Mouse (Mus musculus): ENCODE data around the gene Pigk. TPM values are rescaled to one million over a fixed set of nuclear protein-coding genes. Genes with fewer than 3 reads are reported as not detected.

Gene Pigk
- polyA plus RNA-seq, 1 experiment = 0.65 TPM

DNA sequence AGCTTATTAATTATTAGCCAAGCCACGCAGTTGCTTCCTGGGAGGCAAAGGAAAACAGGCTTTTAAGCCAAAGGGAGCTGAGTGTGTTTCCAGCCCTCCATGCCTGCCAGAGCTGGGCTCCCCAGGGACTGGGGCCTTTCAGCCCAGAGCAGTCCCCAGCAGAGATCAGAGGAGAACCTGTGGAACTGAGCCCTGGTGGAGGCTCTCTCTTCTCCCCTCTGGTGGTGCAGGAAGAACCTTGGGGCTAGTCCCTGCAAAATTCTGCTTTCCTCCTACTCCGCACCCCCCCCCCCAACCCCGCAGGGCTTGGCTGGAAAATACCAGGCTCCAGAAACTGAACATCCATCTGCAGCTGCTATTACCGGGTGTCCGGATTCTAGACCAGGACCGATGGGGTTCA is 266.5 kb downstream of the Pigk start:
- peaks cover 56% of the 10 kb centered on the region for H3K27me3 ChIP-seq (ENCODE audit: control insufficient read depth)
- H3K4me3 ChIP-seq (replicated peaks) = no peak overlapping the region
- peaks cover 6% of the 10 kb centered on the region for H3K4me1 ChIP-seq (ENCODE audit: control insufficient read depth)
- H3K36me3 ChIP-seq (ENCODE audit: control insufficient read depth) = no peaks in the 10 kb centered on the region
- TF ChIP-seq GATA1 (IDR thresholded peaks at IDR 0.05; ENCODE audit: low read length) (no peak), TAL1 (IDR thresholded peaks at IDR 0.05; ENCODE audit: low read length) (no peak)
- no peaks in the 10 kb centered on the region; the same call in 1 of the 2 replicates for H3K9me3 ChIP-seq (ENCODE audit: control insufficient read depth, low read length)

DNA sequence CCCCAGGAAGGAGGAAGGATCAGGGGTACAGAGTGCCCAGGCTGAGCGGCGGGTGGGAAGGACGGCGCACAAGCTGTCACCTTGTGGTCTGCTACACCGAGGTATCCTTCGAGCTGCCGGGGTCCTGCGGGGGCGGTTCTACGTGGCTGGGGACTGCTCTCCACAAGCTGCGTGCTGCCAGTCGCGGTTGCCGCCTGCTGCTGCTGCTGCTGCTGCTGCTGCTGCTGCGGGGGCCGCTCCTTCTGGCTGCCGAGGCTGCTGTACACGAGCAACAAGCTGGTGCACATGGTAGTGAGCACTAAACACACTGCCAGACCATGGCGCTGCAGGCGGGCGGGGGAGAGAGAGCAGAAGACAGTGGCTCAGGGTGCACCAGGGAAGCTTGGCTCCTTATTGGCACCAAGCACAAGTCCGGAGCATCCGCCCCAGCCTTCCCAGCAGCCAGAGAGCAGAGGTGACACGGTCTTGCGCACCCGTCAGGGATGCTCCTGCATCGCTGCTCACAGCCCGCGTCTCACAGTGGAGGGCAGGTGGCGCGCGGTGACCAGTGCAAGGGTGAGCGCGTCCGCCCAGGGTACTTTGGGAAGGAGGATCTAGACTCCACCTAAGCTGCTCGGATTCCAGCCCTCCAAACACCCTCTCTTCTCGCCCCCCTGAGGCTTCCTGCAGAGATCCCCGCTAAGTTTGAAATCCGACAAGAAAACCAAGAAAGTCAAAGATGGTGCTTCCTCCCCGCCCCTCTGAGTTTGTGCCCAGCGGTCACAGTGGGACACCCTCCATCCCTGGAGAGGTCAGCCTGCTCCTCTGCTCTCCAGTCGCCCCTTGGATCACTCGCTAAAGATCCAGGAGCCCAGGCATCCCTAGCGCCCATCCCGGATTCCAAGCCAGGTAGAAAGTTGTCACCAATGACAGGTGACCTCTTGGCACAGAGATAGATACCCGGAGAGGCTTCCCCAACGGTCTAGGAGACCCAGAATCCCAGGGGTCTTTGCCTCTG is 267.4 kb downstream of the Pigk start:
- Histone ChIP-seq H3K4me1 (ENCODE audit: control insufficient read depth) (peaks cover 6% of the 10 kb centered on the region), H3K36me3 (ENCODE audit: control insufficient read depth) (no peaks in the 10 kb centered on the region), H3K4me3 (replicated peaks) (no peak overlapping the region), H3K27me3 (ENCODE audit: control insufficient read depth) (peaks cover 56% of the 10 kb centered on the region), H3K9me3 (ENCODE audit: control insufficient read depth, low read length) (no peaks in the 10 kb centered on the region; the same call in 1 of the 2 replicates)
- TF ChIP-seq GATA1 (IDR thresholded peaks at IDR 0.05; ENCODE audit: low read length) (no peak), TAL1 (IDR thresholded peaks at IDR 0.05; ENCODE audit: low read length) (no peak)

- TF ChIP-seq GATA1 (IDR thresholded peaks at IDR 0.05; ENCODE audit: low read length) (no peak), TAL1 (IDR thresholded peaks at IDR 0.05; ENCODE audit: low read length) (no peak)
- Histone ChIP-seq H3K27me3 (ENCODE audit: control insufficient read depth) (peaks cover 56% of the 10 kb centered on the region), H3K4me3 (replicated peaks) (no peak within 1 kb of the TSS), H3K9me3 (ENCODE audit: control insufficient read depth, low read length) (no peaks in the 10 kb centered on the region; the same call in 1 of the 2 replicates), H3K4me1 (ENCODE audit: control insufficient read depth) (peaks cover 6% of the 10 kb centered on the region), H3K36me3 (ENCODE audit: control insufficient read depth) (no peaks in the 10 kb centered on the region)
These were observed 268.1 kb downstream of the Pigk start, which contains the start of gene St6galnac5 for GRCm38 (mm10) chr3:152981988-152982387. Gene St6galnac5, minus strand, starts transcription at chr3:152982246.

DNA sequence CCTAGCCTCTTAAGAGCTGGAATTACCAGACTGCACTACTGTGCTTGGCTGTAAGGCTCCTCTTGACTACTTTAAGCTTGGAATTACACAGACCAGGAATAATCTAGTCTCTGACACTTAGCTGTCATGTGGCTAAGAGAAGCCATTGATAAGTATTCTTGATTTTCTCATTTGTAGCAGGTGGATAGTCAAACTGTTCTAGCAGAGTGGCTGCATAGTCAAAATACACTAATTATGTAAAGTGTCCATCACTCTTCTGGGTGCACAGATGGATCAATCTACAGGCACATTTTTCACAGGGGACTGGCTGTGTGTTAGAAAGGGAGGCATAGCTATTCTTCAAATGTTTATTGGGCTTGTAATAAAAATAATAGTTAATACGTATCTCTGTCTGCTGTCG is 276.9 kb downstream of the Pigk start:
- no peaks in the 10 kb centered on the region for H3K9me3 ChIP-seq (ENCODE audit: control insufficient read depth, low read length)
- no peaks in the 10 kb centered on the region for H3K4me1 ChIP-seq (ENCODE audit: control insufficient read depth)
- H3K36me3 ChIP-seq (ENCODE audit: control insufficient read depth) = no peaks in the 10 kb centered on the region
- H3K4me3 ChIP-seq (replicated peaks) = no peak overlapping the region
- TF ChIP-seq GATA1 (IDR thresholded peaks at IDR 0.05; ENCODE audit: low read length) = no peak
- no peak for TF ChIP-seq TAL1 (IDR thresholded peaks at IDR 0.05; ENCODE audit: low read length)
- no peaks in the 10 kb centered on the region for H3K27me3 ChIP-seq (ENCODE audit: control insufficient read depth)

DNA sequence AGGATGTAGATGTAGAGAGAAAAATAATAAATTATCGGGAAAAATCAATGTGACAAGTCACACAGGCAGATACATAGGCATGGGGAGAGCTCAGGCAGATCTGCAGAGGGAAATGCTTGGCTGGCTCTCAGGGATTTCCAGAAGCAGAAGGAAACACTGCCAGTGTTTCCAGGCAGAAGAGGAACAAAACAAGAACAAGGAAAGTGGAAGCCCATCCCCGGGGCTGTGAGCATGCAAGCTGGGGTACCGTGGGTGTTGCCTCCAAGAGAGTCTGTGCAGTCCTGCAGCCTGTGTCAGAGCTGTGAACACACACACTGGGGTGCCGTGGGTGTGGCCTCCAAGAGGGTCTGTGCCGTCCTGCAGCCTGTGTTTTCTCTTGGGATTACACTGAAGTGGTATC is 279.7 kb downstream of the Pigk start:
- TF ChIP-seq GATA1 (IDR thresholded peaks at IDR 0.05; ENCODE audit: low read length) = no peak
- TF ChIP-seq TAL1 (IDR thresholded peaks at IDR 0.05; ENCODE audit: low read length) = no peak
- H3K27me3 ChIP-seq (ENCODE audit: control insufficient read depth) = no peaks in the 10 kb centered on the region
- no peaks in the 10 kb centered on the region for H3K36me3 ChIP-seq (ENCODE audit: control insufficient read depth)
- H3K4me1 ChIP-seq (ENCODE audit: control insufficient read depth) = no peaks in the 10 kb centered on the region
- no peaks in the 10 kb centered on the region for H3K9me3 ChIP-seq (ENCODE audit: control insufficient read depth, low read length)
- no peak overlapping the region for H3K4me3 ChIP-seq (replicated peaks)

DNA sequence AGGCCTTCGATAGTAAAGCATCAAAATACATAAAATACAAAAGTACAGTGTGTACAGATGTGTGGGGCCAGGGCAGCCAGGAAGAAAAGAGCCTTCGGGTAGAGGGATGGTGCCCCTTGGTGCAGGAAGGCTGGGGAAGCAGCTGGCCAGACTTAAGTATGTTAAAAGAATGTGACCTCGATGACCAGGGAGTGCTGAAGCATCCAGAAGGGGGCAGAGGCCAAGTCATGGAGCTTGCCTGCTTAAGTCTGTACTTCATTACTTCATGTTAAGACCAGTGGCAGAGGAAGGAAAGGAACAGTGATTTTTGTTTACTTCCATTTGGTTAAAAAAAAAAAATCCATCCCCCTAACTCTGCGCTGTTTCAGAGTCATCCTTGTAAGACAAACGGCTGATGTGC is 284.2 kb downstream of the Pigk start:
- H3K4me3 ChIP-seq (replicated peaks) = no peak overlapping the region
- TF ChIP-seq TAL1 (IDR thresholded peaks at IDR 0.05; ENCODE audit: low read length) (no peak), GATA1 (IDR thresholded peaks at IDR 0.05; ENCODE audit: low read length) (no peak)
- no peaks in the 10 kb centered on the region for H3K36me3 ChIP-seq (ENCODE audit: control insufficient read depth)
- H3K27me3 ChIP-seq (ENCODE audit: control insufficient read depth) = no peaks in the 10 kb centered on the region
- no peaks in the 10 kb centered on the region for H3K4me1 ChIP-seq (ENCODE audit: control insufficient read depth)
- no peaks in the 10 kb centered on the region for H3K9me3 ChIP-seq (ENCODE audit: control insufficient read depth, low read length)

DNA sequence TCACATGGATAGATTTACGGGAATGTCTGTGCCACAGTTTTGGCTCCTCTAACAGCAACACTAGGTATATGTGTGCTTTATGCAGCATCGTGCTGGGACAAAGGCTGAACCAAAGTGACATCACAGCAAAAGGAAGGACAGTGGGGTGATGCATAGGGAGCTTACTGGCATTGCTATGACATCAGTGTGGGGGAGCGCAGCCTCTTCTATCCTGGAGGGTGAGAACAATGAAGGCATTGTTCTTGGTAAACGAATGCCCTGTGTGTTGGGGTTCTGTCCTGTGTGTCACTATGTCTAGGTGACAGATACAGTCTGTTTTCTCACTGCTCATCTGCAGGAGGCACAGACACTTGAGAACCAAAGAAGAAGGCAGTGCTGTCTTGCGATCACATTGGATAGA is 285.0 kb downstream of the Pigk start:
- no peaks in the 10 kb centered on the region for H3K36me3 ChIP-seq (ENCODE audit: control insufficient read depth)
- no peak for TF ChIP-seq TAL1 (IDR thresholded peaks at IDR 0.05; ENCODE audit: low read length)
- TF ChIP-seq GATA1 (IDR thresholded peaks at IDR 0.05; ENCODE audit: low read length) = no peak

DNA sequence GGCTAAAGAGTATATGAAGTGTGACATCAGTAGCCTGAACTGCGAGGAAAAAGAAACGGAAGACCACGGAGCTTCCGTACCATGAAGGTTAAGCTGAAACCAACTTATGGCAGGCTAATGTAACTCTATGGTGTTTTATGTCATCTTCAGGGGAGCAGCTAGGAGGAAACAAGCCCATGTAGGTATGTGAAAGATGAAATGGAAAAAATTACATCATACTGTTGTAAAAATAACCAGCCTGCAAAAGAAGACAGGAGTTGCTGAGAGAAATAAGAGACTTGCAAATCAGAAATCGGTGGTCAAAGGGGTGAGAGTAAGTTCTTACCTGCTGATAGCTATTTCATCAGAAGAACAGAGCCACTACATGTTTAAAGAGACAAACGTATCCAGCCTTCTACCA is 293.0 kb downstream of the Pigk start:
- H3K4me1 ChIP-seq (ENCODE audit: control insufficient read depth) = no peaks in the 10 kb centered on the region
- no peak overlapping the region for H3K4me3 ChIP-seq (replicated peaks)
- no peaks in the 10 kb centered on the region for H3K27me3 ChIP-seq (ENCODE audit: control insufficient read depth)
- H3K9me3 ChIP-seq (ENCODE audit: control insufficient read depth, low read length) = 0 out of 2 replicates have a peak, but pooled peaks cover 2% of the 10 kb centered on the region
- TF ChIP-seq GATA1 (IDR thresholded peaks at IDR 0.05; ENCODE audit: low read length) = no peak
- TF ChIP-seq TAL1 (IDR thresholded peaks at IDR 0.05; ENCODE audit: low read length) = no peak
- no peaks in the 10 kb centered on the region for H3K36me3 ChIP-seq (ENCODE audit: control insufficient read depth)

More for the DNA sequence above, 285.0 kb downstream of the Pigk start:
- H3K4me1 ChIP-seq (ENCODE audit: control insufficient read depth) = no peaks in the 10 kb centered on the region
- no peaks in the 10 kb centered on the region for H3K9me3 ChIP-seq (ENCODE audit: control insufficient read depth, low read length)
- H3K4me3 ChIP-seq (replicated peaks) = no peak overlapping the region
- H3K27me3 ChIP-seq (ENCODE audit: control insufficient read depth) = no peaks in the 10 kb centered on the region

DNA sequence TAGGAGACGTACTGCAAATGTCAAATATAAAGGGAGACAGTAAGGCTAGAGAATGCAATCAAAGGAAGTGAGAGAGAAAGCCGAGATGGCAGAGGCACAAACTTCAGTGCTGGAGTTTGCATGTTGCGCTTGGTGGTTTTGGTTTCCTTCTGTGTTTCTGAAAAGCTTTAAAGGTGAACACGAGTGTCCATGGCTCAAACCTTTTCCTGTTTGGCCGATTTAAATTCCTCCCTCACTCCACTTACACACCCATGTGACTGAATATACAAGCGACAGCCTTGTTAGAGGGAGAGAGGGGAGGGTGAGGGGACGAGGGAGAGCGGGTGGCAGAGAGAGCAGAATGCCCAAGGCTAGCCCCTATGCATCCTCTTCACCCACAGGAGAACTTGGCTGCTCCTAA is 302.5 kb downstream of the Pigk start:
- Histone ChIP-seq H3K36me3 (ENCODE audit: control insufficient read depth) (no peaks in the 10 kb centered on the region), H3K4me1 (ENCODE audit: control insufficient read depth) (no peaks in the 10 kb centered on the region), H3K4me3 (replicated peaks) (no peak overlapping the region), H3K27me3 (ENCODE audit: control insufficient read depth) (no peaks in the 10 kb centered on the region), H3K9me3 (ENCODE audit: control insufficient read depth, low read length) (no peaks in the 10 kb centered on the region)
- TF ChIP-seq TAL1 (IDR thresholded peaks at IDR 0.05; ENCODE audit: low read length) = no peak
- no peak for TF ChIP-seq GATA1 (IDR thresholded peaks at IDR 0.05; ENCODE audit: low read length)

All from erythroblast, embryonic 14.5 days (primary cell).